Mouse (Mus musculus) myocyte (in vitro differentiated cells): ENCODE measurements at regions not wholly inside any gene's neighbourhood (a gene's known extent, or its start where the extent isn't known, plus 50 kb on each side); places are given as distances from the start of the nearest gene placed in this dataset.

Source experiments
- H3K27me3 ChIP-seq: one replicate; pipeline ENCODE4 v1.6.1; 2011; ENCODE audit not compliant: control insufficient read depth, insufficient read depth, insufficient read length
- H3K36me3 ChIP-seq: one replicate; pipeline ENCODE4 v1.6.1; 2011; ENCODE audit not compliant: control insufficient read depth, insufficient read depth
- H3K4me2 ChIP-seq: one replicate; pipeline ENCODE4 v1.6.1; 2011; ENCODE audit warnings: low read depth, control low read depth
- H3K4me3 ChIP-seq: one replicate; pipeline ENCODE4 v1.5.1; 2011; ENCODE audit warnings: mild to moderate bottlenecking, control low read depth, moderate library complexity
- H3K79me2 ChIP-seq: one replicate; pipeline ENCODE4 v1.6.1; 2011; ENCODE audit not compliant: control insufficient read depth, insufficient read depth
- H3ac ChIP-seq: one replicate; pipeline ENCODE4 v1.6.1; 2011; ENCODE audit not compliant: control insufficient read depth, insufficient read length
- CEBPB ChIP-seq: IDR thresholded peaks from 2 replicates; pipeline ENCODE4 v1.6.1; 2011; ENCODE audit warnings: mild to moderate bottlenecking, moderate library complexity; ENCODE audit not compliant: poor library complexity, insufficient read depth, severe bottlenecking
- E2F4 ChIP-seq: IDR thresholded peaks from one replicate; pipeline ENCODE4 v1.6.1; 2011; ENCODE audit warnings: mild to moderate bottlenecking, control low read depth, moderate library complexity; ENCODE audit not compliant: insufficient read depth
- MAX ChIP-seq: IDR thresholded peaks from one replicate; pipeline ENCODE4 v1.6.1; 2011; ENCODE audit warnings: low read depth, mild to moderate bottlenecking, control low read depth
- MYOD1 ChIP-seq, 3 experiments: IDR thresholded peaks; one replicate each; pipeline ENCODE4 v1.6.1; 2011; ENCODE audit warnings: control low read depth in 2 of 3, low read depth in 2 of 3, mild to moderate bottlenecking in 2 of 3, moderate library complexity in 1 of 3; ENCODE audit not compliant: insufficient read length in 2 of 3, control insufficient read depth in 1 of 3
- MYOG ChIP-seq, 3 experiments: IDR thresholded peaks; one replicate each; pipeline ENCODE4 v1.6.1; 2011; ENCODE audit warnings: control low read depth in 2 of 3, low read depth in 2 of 3, mild to moderate bottlenecking in 2 of 3; ENCODE audit not compliant: insufficient read length in 2 of 3, control insufficient read depth in 1 of 3, insufficient read depth in 1 of 3
- POLR2A ChIP-seq: IDR thresholded peaks from one replicate; pipeline ENCODE4 v1.6.1; 2011; ENCODE audit warnings: low read depth, mild to moderate bottlenecking, control low read depth, moderate library complexity; ENCODE audit not compliant: insufficient read length
- POLR2AphosphoS2 ChIP-seq: IDR thresholded peaks from one replicate; pipeline ENCODE4 v1.6.1; 2011; ENCODE audit warnings: low read depth, control low read depth; ENCODE audit not compliant: insufficient read length
- REST ChIP-seq: IDR thresholded peaks from one replicate; pipeline ENCODE4 v1.6.1; 2011; ENCODE audit warnings: mild to moderate bottlenecking, control low read depth, moderate library complexity; ENCODE audit not compliant: insufficient read depth, insufficient read length
- SRF ChIP-seq: IDR thresholded peaks from one replicate; pipeline ENCODE4 v1.6.1; 2011; ENCODE audit warnings: low read depth; ENCODE audit not compliant: control insufficient read depth, insufficient read length
- TCF12 ChIP-seq: IDR thresholded peaks from one replicate; pipeline ENCODE4 v1.6.1; 2011; ENCODE audit warnings: mild to moderate bottlenecking, control low read depth; ENCODE audit not compliant: poor library complexity, insufficient read depth, severe bottlenecking
- TCF3 ChIP-seq: IDR thresholded peaks from one replicate; pipeline ENCODE4 v1.6.1; 2011; ENCODE audit warnings: low read depth, control low read depth; ENCODE audit not compliant: insufficient read length
- USF1 ChIP-seq: IDR thresholded peaks from one replicate; pipeline ENCODE4 v1.6.1; 2011; ENCODE audit warnings: low read depth, mild to moderate bottlenecking, control low read depth, moderate library complexity

GRCm38 (mm10) chr12:107131351-107131750 is 357.1 kb upstream of the 3110018I06Rik start:
- Histone ChIP-seq H3K36me3 (no peaks in the 10 kb centered on the region), H3ac (no peak overlapping the region), H3K79me2 (no peaks in the 10 kb centered on the region), H3K4me2 (no peak overlapping the region), H3K4me3 (no peak overlapping the region), H3K27me3 (no peaks in the 10 kb centered on the region)
- TF ChIP-seq SRF (no peak), USF1 (no peak), MAX (no peak), POLR2AphosphoS2 (no peak), MYOG (IDR thresholded peaks at IDR 0.05; ENCODE audit: control insufficient read depth in 1 of 3, insufficient read depth in 1 of 3, insufficient read length in 2 of 3, low read depth in 2 of 3) (no peak), CEBPB (no peak), POLR2A (no peak), MYOD1 (IDR thresholded peaks at IDR 0.05; ENCODE audit: control insufficient read depth in 1 of 3, insufficient read length in 2 of 3, low read depth in 2 of 3) (no peak), TCF12 (no peak), E2F4 (no peak), TCF3 (no peak), REST (no peak)

GRCm38 (mm10) chr12:107131841-107132240 is 356.6 kb upstream of the 3110018I06Rik start:
- Histone ChIP-seq H3K4me2 (no peak overlapping the region), H3ac (no peak overlapping the region), H3K79me2 (no peaks in the 10 kb centered on the region), H3K4me3 (no peak overlapping the region), H3K27me3 (no peaks in the 10 kb centered on the region), H3K36me3 (no peaks in the 10 kb centered on the region)
- TF ChIP-seq POLR2AphosphoS2 (no peak), TCF3 (no peak), SRF (no peak), MYOD1 (IDR thresholded peaks at IDR 0.05; ENCODE audit: control insufficient read depth in 1 of 3, insufficient read length in 2 of 3, low read depth in 2 of 3) (no peak), MYOG (IDR thresholded peaks at IDR 0.05; ENCODE audit: control insufficient read depth in 1 of 3, insufficient read depth in 1 of 3, insufficient read length in 2 of 3, low read depth in 2 of 3) (no peak), E2F4 (no peak), CEBPB (no peak)

- H3K36me3 ChIP-seq: no peaks in the 10 kb centered on the region
- TF ChIP-seq REST (no peak), SRF (no peak), MAX (no peak), MYOG (IDR thresholded peaks at IDR 0.05; ENCODE audit: control insufficient read depth in 1 of 3, insufficient read depth in 1 of 3, insufficient read length in 2 of 3, low read depth in 2 of 3) (no peak), TCF3 (no peak), E2F4 (no peak), POLR2A (no peak), USF1 (no peak), POLR2AphosphoS2 (no peak)
- no peak overlapping the region for H3K4me2 ChIP-seq
- no peak overlapping the region for H3ac ChIP-seq
- H3K4me3 ChIP-seq: no peak overlapping the region
- no peaks in the 10 kb centered on the region for H3K79me2 ChIP-seq
- no peaks in the 10 kb centered on the region for H3K27me3 ChIP-seq
Measured at GRCm38 (mm10) chr12:107132501-107132900, 355.9 kb upstream of the 3110018I06Rik start.

- TF ChIP-seq MAX (no peak), POLR2AphosphoS2 (no peak)
- Histone ChIP-seq H3ac (no peak overlapping the region), H3K79me2 (no peaks in the 10 kb centered on the region), H3K36me3 (no peaks in the 10 kb centered on the region), H3K4me2 (no peak overlapping the region), H3K4me3 (no peak overlapping the region), H3K27me3 (no peaks in the 10 kb centered on the region)
Measured at GRCm38 (mm10) chr12:107134353-107134752, 354.1 kb upstream of the 3110018I06Rik start.

- no peak overlapping the region for H3K4me3 ChIP-seq
- H3K27me3 ChIP-seq: no peaks in the 10 kb centered on the region
- TF ChIP-seq TCF3 (no peak), USF1 (no peak), E2F4 (no peak), TCF12 (no peak), MAX (no peak), POLR2A (no peak), MYOG (IDR thresholded peaks at IDR 0.05; ENCODE audit: control insufficient read depth in 1 of 3, insufficient read depth in 1 of 3, insufficient read length in 2 of 3, low read depth in 2 of 3) (no peak), SRF (no peak), POLR2AphosphoS2 (no peak), CEBPB (no peak), REST (no peak), MYOD1 (IDR thresholded peaks at IDR 0.05; ENCODE audit: control insufficient read depth in 1 of 3, insufficient read length in 2 of 3, low read depth in 2 of 3) (no peak)
- no peak overlapping the region for H3K4me2 ChIP-seq
- H3K79me2 ChIP-seq: no peaks in the 10 kb centered on the region
- no peaks in the 10 kb centered on the region for H3K36me3 ChIP-seq
- H3ac ChIP-seq: no peak overlapping the region
Measured at GRCm38 (mm10) chr12:107138677-107139400, 349.6 kb upstream of the 3110018I06Rik start.
